Mouse (Mus musculus) ES-Bruce4 (cell line): ENCODE data around the gene Ntn5. TPM values are rescaled to one million over a fixed set of nuclear protein-coding genes. Genes with fewer than 3 reads are reported as not detected.

Experiments
- H3K27ac ChIP-seq: 2 replicates; pipeline ENCODE4 v1.5.1; 2012; ENCODE audit warnings: low read length, inconsistent platforms; ENCODE audit not compliant: insufficient read depth
- H3K27me3 ChIP-seq: 2 replicates; pipeline ENCODE4 v1.6.1; 2012; ENCODE audit warnings: mild to moderate bottlenecking, low read length, inconsistent platforms; ENCODE audit not compliant: control insufficient read depth, poor library complexity, insufficient read depth, severe bottlenecking
- H3K36me3 ChIP-seq: 2 replicates; pipeline ENCODE4 v1.6.1; 2012; ENCODE audit warnings: inconsistent platforms, mild to moderate bottlenecking, low read length, moderate library complexity; ENCODE audit not compliant: control insufficient read depth, poor library complexity, insufficient read depth, severe bottlenecking
- H3K4me1 ChIP-seq: one replicate; pipeline ENCODE4 v1.8.1; 2011; ENCODE audit warnings: low read length; ENCODE audit not compliant: control insufficient read depth, insufficient read depth
- H3K4me3 ChIP-seq: 2 replicates; pipeline ENCODE4 v1.5.1; 2011; ENCODE audit warnings: low read depth, mild to moderate bottlenecking, low read length
- H3K9ac ChIP-seq: 2 replicates; pipeline ENCODE4 v1.6.1; 2012; ENCODE audit warnings: low read depth, mild to moderate bottlenecking, inconsistent platforms; ENCODE audit not compliant: poor library complexity, severe bottlenecking
- H3K9me3 ChIP-seq: replicated peaks from 2 replicates; pipeline ENCODE4 v1.6.1; 2012; ENCODE audit warnings: mild to moderate bottlenecking, low read length, inconsistent platforms; ENCODE audit not compliant: control insufficient read depth, poor library complexity, insufficient read depth, severe bottlenecking
- CTCF ChIP-seq: IDR thresholded peaks from one replicate; pipeline ENCODE4 v1.8.1; 2011; ENCODE audit warnings: low read depth, low read length
- EP300 ChIP-seq: IDR thresholded peaks from 2 replicates; pipeline ENCODE4 v1.6.1; 2011; ENCODE audit warnings: low read depth, low read length; ENCODE audit not compliant: insufficient read depth
- POLR2A ChIP-seq: IDR thresholded peaks from one replicate; pipeline ENCODE4 v1.8.1; 2011; ENCODE audit warnings: low read length; ENCODE audit not compliant: insufficient read depth
- polyA plus RNA-seq: library from polyadenylated mRNA; stranded (reverse); fragments of >200 nt; gene quantifications from 2 replicates; pipeline ENCODE4 v1.2.4, GENCODE M21; 2011; ENCODE audit warnings: low read depth; ENCODE audit not compliant: missing spikeins, insufficient read depth, insufficient read length

Ntn5 gene
- polyA plus RNA-seq, 1 experiment: 0.51 TPM

- TF ChIP-seq EP300 (no peak), POLR2A (no peak), CTCF (no peak)
- Histone ChIP-seq H3K36me3 (no peaks in the 10 kb centered on the region), H3K27me3 (no peaks in the 10 kb centered on the region), H3K27ac (no peak within 1 kb of the TSS), H3K4me1 (peaks cover 6% of the 10 kb centered on the region), H3K4me3 (peak within 1 kb of the TSS; percentile 7; the same call in 1 of the 2 replicates), H3K9ac (no peak within 1 kb of the TSS), H3K9me3 (no peaks in the 10 kb centered on the region)
Observed at GRCm38 (mm10) chr7:45693921-45694591, 10.2 kb downstream of the Ntn5 start, which contains the start of gene Sec1. Gene Sec1 (minus strand): TSS chr7:45694402.

GRCm38 (mm10) chr7:45695098-45695497 is 11.3 kb downstream of the Ntn5 start:
- no peak overlapping the region for H3K4me3 ChIP-seq
- H3K27ac ChIP-seq: no peak overlapping the region

DNA sequence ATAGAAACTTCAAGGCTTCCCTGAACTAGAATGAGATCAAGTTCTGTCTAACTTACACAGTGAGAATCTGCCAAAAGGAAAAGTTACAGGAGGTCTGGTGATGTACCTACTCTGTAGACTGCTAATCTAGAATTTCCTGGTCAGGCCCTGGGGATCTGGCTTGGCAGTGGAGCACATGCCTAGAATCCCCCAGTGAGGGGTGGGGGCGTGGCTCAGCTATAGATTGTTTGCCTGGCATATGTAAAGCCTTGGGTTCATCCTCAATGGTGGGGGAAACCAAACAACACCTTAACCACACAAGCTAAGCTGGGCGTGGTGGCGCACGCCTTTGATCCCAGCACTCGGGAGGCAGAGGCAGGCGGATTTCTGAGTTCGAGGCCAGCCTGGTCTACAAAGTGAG is 14.1 kb downstream of the Ntn5 start:
- H3K9ac ChIP-seq: no peak overlapping the region
- no peaks in the 10 kb centered on the region for H3K36me3 ChIP-seq
- TF ChIP-seq CTCF: no peak
- no peak for TF ChIP-seq POLR2A
- TF ChIP-seq EP300: no peak
- no peak overlapping the region for H3K4me3 ChIP-seq
- H3K27ac ChIP-seq: no peak overlapping the region
- no peaks in the 10 kb centered on the region for H3K9me3 ChIP-seq
- peaks cover 3% of the 10 kb centered on the region; the same call in 1 of the 2 replicates for H3K27me3 ChIP-seq
- peaks cover 6% of the 10 kb centered on the region for H3K4me1 ChIP-seq

More at GRCm38 (mm10) chr7:45695098-45695497, 11.3 kb downstream of the Ntn5 start:
- TF ChIP-seq POLR2A: no peak
- no peak for TF ChIP-seq CTCF
- no peak for TF ChIP-seq EP300
- Histone ChIP-seq H3K27me3 (peaks cover 3% of the 10 kb centered on the region; the same call in 1 of the 2 replicates), H3K4me1 (peaks cover 6% of the 10 kb centered on the region), H3K9ac (no peak overlapping the region), H3K36me3 (no peaks in the 10 kb centered on the region), H3K9me3 (no peaks in the 10 kb centered on the region)

DNA sequence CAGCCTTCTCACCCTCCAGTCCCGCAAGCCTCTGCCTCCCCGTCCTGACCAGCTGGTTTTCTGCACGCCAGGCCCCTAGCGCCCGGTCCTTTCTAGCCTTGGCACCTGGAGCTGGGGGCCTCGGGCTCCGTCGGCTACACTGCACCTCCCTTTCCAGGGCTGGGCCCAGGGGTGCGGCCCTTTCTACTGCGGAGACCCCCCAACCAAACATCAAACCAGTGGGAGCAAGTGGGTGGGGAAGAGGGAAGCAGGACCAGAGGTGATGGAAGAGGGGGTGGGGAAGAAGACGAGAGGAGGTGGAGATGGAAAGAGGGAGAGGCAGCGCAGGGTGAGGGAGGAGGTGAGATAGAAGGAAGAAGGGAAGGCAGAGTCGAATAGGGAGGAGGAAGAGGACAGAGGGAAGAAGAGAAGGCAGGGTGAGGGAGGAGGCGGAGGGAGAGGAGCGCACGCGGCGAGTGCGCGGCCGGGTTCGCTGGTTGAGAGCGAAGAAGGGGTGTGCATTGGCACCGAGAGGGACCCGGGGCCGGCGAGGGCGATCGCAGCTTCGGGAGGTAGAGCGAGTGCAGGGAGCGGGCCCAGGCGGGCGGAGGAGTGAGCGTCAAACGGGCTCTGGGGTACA is 15.8 kb downstream of the Ntn5 start, which contains the start of gene Car11:
Car11 (plus strand) TSS at position 321 of the 619 bp plus-strand sequence.
- no peaks in the 10 kb centered on the region for H3K36me3 ChIP-seq
- no peaks in the 10 kb centered on the region for H3K9me3 ChIP-seq
- no peak within 1 kb of the TSS for H3K27ac ChIP-seq
- TF ChIP-seq CTCF (no peak), EP300 (no peak), POLR2A (no peak)
- no peaks in the 10 kb centered on the region for H3K4me1 ChIP-seq
- peaks cover 3% of the 10 kb centered on the region; the same call in 1 of the 2 replicates for H3K27me3 ChIP-seq
- H3K9ac ChIP-seq: peak within 1 kb of the TSS; percentile 57
- peak within 1 kb of the TSS; percentile 65 for H3K4me3 ChIP-seq

DNA sequence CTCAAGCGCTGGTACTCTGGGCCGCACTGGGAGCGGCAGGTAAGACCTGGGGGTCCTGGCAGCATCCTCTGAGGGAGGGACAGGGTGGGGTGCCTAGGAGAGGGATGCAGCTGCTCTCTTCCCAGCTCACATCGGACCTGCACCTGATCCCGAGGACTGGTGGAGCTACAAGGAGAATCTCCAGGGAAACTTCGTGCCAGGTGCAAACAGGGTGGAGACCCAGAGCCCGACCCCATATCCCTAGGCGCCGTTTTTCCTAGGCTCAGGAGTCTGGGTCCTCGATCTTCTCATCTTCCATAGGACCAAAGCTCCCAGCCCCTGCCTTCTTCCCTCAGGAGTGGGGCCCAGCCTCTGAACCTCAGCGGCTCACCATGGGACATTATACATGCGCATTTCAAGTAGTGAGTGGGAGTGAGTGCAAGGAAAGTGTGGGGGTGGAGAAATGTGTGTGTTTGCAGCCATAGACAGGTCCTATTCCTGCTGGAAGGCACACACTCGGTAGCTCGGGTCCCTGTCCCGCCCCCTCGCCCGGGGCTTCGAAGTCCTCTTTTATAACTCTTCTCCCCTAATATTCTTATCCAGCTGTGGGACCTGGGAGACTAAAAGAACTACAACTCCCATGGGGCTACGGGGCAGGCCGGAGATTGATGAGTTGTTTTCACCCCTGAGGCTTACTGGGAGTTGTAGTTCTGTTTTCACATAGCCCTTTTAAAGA is 16.6 kb downstream of the Ntn5 start:
- peak overlapping the region; percentile 65 for H3K4me3 ChIP-seq
- peaks cover 3% of the 10 kb centered on the region; the same call in 1 of the 2 replicates for H3K27me3 ChIP-seq
- no peak for TF ChIP-seq POLR2A
- H3K36me3 ChIP-seq: no peaks in the 10 kb centered on the region
- H3K9ac ChIP-seq: peak overlapping the region; percentile 57
- H3K9me3 ChIP-seq: no peaks in the 10 kb centered on the region
- H3K27ac ChIP-seq: no peak overlapping the region
- H3K4me1 ChIP-seq: no peaks in the 10 kb centered on the region
